Mouse (Mus musculus) spleen, postnatal 0 days (tissue): ENCODE data around the gene Hps4. TPM values are rescaled to one million over a fixed set of nuclear protein-coding genes. Genes with fewer than 3 reads are reported as not detected.

Experiments
- polyA plus RNA-seq: library from polyadenylated mRNA; unstranded; fragments of >200 nt; fragmentation: Nextera tagmentation; extraction: Ambion mirVana; gene quantifications from 2 replicates; pipeline ENCODE4 v1.2.1, GENCODE M21; 2015

Gene Hps4
- polyA plus RNA-seq, result 11.9 and 16.7 TPM in 2 replicates

DNA sequence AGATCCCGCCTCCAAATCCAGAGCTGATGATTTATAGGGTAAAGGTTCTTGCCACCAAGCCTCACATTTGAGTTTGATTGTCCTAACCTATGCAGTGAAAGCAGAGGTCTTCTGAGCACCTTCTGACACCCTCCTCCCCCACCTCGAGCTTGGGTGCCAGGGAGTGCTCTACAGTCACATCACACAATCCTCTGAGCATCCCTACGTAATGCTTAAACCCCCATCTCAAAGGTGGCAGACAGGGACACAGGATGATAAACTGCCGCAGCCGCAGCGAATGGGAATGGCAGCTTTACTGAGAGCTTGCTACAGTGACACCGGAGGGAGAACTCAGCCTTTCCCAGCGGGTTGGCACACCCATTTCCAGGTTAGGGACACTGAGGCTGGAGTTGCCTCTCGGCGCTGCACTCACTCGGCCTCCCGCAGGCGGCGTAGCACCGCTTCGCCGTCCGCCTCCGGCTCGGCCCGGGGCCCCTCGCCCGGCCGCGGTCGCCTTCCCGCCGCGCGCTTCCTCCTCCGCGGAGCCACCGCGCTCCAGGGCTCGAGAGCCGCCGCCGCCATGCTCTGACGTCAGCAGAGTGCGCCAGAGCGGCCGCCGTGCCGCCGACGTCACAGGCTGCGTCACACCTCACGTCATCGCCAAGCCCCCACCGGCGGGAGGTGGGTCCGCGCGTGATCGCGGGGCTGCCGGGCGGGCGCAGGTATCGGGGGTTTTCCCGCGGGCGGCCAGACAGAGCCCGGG is at the start of gene Hps4, which contains the start of gene Srrd:
Gene Hps4, plus strand, starts transcription at position 621 of the 742 bp plus-strand sequence.
Gene Srrd, minus strand, starts transcription at position 578 of the 742 bp plus-strand sequence.

DNA sequence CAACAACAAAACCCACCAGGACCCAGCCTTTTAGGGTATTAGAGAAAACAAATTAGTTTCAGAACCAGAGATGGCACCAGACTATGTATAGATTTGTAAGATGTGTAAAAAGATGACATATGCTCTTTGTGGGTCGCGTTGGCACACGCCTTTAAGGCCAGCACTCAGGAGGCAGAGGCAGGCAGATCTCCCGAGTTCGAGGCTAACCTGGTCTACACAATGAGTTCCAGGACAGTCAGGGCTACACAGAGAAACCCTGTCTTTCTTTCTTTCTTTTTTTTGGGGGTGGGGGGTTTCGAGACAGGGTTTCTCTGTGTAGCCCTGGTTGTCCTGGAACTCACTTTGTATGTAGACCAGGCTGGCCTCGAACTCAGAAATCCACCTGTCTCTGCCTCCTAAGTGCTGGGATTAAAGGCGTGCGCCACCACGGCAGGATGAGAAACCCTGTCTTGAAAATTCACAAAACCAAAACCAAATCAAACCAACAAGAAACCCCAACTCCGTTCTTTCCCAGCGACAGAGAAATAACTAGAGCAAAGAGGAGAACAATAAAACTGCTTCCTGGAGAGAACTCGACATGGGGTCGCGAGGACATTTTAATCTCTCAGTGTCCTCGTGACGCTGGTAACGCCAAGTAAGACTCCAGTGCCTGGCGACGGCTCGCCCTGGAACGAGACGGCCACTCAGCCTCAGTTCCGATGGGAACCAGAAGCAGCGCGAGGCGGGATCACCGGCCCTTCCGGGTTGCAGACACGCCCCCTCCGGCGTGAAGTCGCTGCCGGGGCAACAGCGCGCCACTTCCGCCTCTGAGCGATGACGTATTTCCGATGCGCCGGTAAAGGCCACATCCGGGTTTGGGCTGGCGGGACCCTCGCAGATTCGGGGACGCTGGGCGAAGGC is 17.1 kb upstream of the Hps4 start, which contains the start of gene Tfip11:
Gene Tfip11, plus strand, starts transcription at position 813 of the 900 bp plus-strand sequence.

DNA sequence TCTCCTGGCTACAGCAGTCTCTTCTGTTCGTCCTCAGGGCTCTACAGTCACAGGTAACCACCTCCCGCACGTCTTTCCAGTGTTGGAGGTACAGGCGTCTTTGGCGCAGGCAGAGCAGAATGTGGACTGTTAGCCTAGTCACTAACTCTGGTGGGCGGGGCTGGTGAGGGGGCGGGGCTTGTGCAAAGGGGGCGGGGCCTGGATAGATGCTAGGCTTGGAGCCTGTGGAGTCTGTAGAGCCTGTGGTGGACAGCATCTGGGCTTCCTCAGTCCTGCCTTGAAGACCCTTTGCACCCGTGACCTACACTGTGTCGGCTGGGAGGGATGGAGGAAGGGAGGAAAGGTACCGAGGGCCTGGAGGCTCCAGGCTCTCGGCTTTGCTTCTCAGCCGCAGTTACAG is 13.0 kb downstream of the Hps4 start, which contains the start of gene Gm6583:
Gene Gm6583, minus strand, starts transcription at position 124 of the 400 bp plus-strand sequence.

DNA sequence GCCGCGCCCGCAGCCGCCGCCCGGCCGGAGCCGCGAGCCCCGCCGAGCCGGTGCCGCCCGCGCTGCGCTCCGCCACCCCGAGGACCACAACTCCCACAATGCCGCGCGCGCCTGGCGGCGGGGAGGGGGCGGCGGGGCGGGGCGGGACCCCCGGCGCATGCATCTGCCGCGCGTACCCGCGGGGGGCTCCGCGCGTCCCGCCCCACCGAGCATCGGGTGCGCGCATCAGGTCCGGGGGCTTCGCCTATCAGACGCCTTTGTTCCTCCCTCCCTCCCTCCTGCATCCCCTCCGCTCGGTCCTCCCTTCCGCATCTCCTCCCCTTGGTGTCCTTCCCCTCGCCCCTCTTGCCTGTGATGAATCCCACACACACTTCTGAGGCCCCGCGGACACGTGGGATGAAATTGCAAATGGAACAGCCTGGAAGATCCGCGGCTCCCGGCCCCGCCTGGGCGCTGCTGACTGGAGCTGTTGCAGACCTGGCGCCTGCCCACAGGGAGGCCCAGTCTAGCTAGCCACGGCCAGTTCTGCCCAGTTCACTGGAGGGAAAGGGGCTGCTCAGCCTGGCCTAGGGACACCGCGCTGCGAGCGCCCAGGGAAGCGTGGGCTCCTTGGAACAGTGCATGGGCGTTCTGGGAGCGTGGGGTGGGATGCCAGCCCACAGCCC is 52.0 kb downstream of the Hps4 start, which contains the start of gene Asphd2:
Gene Asphd2, minus strand, starts transcription at position 88 of the 665 bp plus-strand sequence.

Other genes with a start within 250 kb of the Hps4 start
- 1.6 and 2.0 TPM in 2 replicates for gene Cryba4, start 90.6 kb upstream of the Hps4 start, polyA plus RNA-seq
- gene Crybb1, start 87.3 kb upstream of the Hps4 start, polyA plus RNA-seq, result 0.47 and 1.6 TPM in 2 replicates
- gene Tpst2, start 66.4 kb upstream of the Hps4 start, polyA plus RNA-seq, result 44.7 and 53.7 TPM in 2 replicates
- 11.3 and 12.9 TPM in 2 replicates for gene Tfip11, start 16.7 kb upstream of the Hps4 start, polyA plus RNA-seq
- gene Srrd, start within 50 bp of the Hps4 start, polyA plus RNA-seq, result 16.9 and 20.9 TPM in 2 replicates
- gene Gm6583, start 12.9 kb downstream of the Hps4 start, polyA plus RNA-seq, result 0.18 and 0.20 TPM in 2 replicates
- 0.17 and 0.29 TPM in 2 replicates for gene Asphd2, start 51.8 kb downstream of the Hps4 start, polyA plus RNA-seq
- not detected in 2 replicates for gene Gm6588, start 106.3 kb downstream of the Hps4 start, polyA plus RNA-seq
- 0.12 and 0.16 TPM in 2 replicates for gene Sez6l, start 234.1 kb downstream of the Hps4 start, polyA plus RNA-seq